Mouse (Mus musculus) olfactory bulb, adult 2 months (tissue): ENCODE results near the gene Nat14.

Source experiments
- CTCF ChIP-seq: fragments of 200-500 bp; IDR thresholded peaks from 2 replicates; pipeline ENCODE4 v1.5.1; 2012; ENCODE audit warnings: low read depth, mild to moderate bottlenecking, low read length, moderate library complexity; ENCODE audit not compliant: insufficient read depth
- POLR2A ChIP-seq: fragments of 200-500 bp; IDR thresholded peaks from 2 replicates; pipeline ENCODE4 v1.6.1; 2012; ENCODE audit warnings: mild to moderate bottlenecking, low read depth, low read length, moderate library complexity; ENCODE audit not compliant: insufficient read depth

DNA sequence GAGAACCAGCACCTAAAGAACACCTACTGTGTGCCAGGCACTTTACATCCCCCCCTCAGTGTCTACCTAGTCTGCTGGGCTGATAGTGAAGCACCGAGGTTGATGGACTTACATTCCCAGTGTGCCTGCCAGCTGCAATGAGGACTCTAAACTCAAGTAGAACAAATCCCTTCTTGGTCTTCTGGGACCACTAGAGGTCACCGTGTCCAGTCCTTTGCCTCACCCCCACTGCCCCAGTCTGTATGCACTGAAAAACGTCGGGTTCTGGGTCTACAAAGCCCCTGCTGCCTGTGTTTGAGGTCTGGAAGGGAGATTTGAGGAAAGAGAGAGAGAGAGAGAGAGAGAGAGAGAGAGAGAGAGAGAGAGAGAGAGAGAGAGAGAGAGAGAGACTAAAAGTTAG, 2.7 kb downstream of the Nat14 start:
- TF ChIP-seq CTCF: no peak
- TF ChIP-seq POLR2A: no peak
